Comparison of ENCODE assay signal across 21 mouse cellular contexts in genomic region chr2:110215685-110216058, GRCm38 (mm10).
DNase-seq lines count a peak whose midpoint lies in the region; ATAC-seq lines count a peak whose summit lies in the region.
"Had no signal": no experiment of that assay in that cellular context is flagged by ENCODE, and none has a peak within 500 bp of the region (broad histone marks: within the 10 kb centered on the region; RNA-seq: fewer than 3 reads in every experiment).

No protein-coding gene starts in this region.

- no peaks in the 10 kb centered on the region for H3K36me3 ChIP-seq in intestine, embryonic 16.5 days (ENCODE audit: control insufficient read depth, insufficient read depth, low read length)
- no peaks in the 10 kb centered on the region for H3K36me3 ChIP-seq in intestine, embryonic 15.5 days
- H3K36me3 ChIP-seq in kidney, embryonic 16.5 days (ENCODE audit: insufficient read depth, low read length) = no peaks in the 10 kb centered on the region
- H3K36me3 ChIP-seq in stomach, embryonic 16.5 days (ENCODE audit: control insufficient read depth, insufficient read depth, low read length) = no peaks in the 10 kb centered on the region
- no peaks in the 10 kb centered on the region for H3K36me3 ChIP-seq in hindbrain, embryonic 14.5 days (replicated peaks; ENCODE audit: control insufficient read depth, insufficient read depth)
- H3K36me3 ChIP-seq: embryonic facial prominence, embryonic 12.5 days; forebrain, embryonic 12.5 days; heart, embryonic 12.5 days; hindbrain, embryonic 10.5 days; hindbrain, embryonic 15.5 days had no signal

- 55% methylated on average over 3 of the region's 3 CpGs for WGBS in intestine, embryonic 16.5 days
- 45% methylated on average over 3 of the region's 3 CpGs for WGBS in intestine, embryonic 15.5 days
- WGBS in kidney, embryonic 16.5 days = 25% methylated on average over 3 of the region's 3 CpGs
- WGBS in stomach, embryonic 16.5 days = 31% methylated on average over 3 of the region's 3 CpGs
- WGBS in hindbrain, embryonic 14.5 days = 76% methylated on average over 3 of the region's 3 CpGs

- peak overlapping the region; percentile 6; the same call in 1 of the 2 replicates for H3K4me2 ChIP-seq in intestine, embryonic 16.5 days (ENCODE audit: low read depth, low read length)
- no peak overlapping the region for H3K4me2 ChIP-seq in intestine, embryonic 15.5 days (replicated peaks)
- 0 out of 2 replicates have a peak overlapping the region, but pooled peaks have one; percentile 21 for H3K4me2 ChIP-seq in kidney, embryonic 16.5 days (replicated peaks; ENCODE audit: low read depth, low read length)
- no peak overlapping the region for H3K4me2 ChIP-seq in stomach, embryonic 16.5 days (ENCODE audit: low read depth, low read length)
- H3K4me2 ChIP-seq in hindbrain, embryonic 14.5 days (replicated peaks) = no peak overlapping the region
- H3K4me2 ChIP-seq: embryonic facial prominence, embryonic 12.5 days; forebrain, embryonic 12.5 days; heart, embryonic 12.5 days; hindbrain, embryonic 15.5 days had no signal

- no peak overlapping the region for H3K27ac ChIP-seq in intestine, embryonic 16.5 days (ENCODE audit: low read length)
- no peak overlapping the region for H3K27ac ChIP-seq in intestine, embryonic 15.5 days
- peak overlapping the region; percentile 91 for H3K27ac ChIP-seq in kidney, embryonic 16.5 days (ENCODE audit: low read length)
- H3K27ac ChIP-seq in stomach, embryonic 16.5 days (ENCODE audit: low read length) = peak overlapping the region; percentile 9; the same call in 1 of the 2 replicates
- no peak overlapping the region for H3K27ac ChIP-seq in hindbrain, embryonic 14.5 days
- H3K27ac ChIP-seq: embryonic facial prominence, embryonic 12.5 days; forebrain, embryonic 12.5 days; gastrocnemius, adult 2 months; hindbrain, embryonic 10.5 days; hindbrain, embryonic 15.5 days had no signal

- no peak overlapping the region for H3K9ac ChIP-seq in intestine, embryonic 16.5 days (ENCODE audit: low read depth, low read length)
- no peak overlapping the region for H3K9ac ChIP-seq in intestine, embryonic 15.5 days
- 0 out of 2 replicates have a peak overlapping the region, but pooled peaks have one; percentile 35 for H3K9ac ChIP-seq in kidney, embryonic 16.5 days (replicated peaks; ENCODE audit: low read length)
- no peak overlapping the region for H3K9ac ChIP-seq in stomach, embryonic 16.5 days (ENCODE audit: low read length)
- no peak overlapping the region for H3K9ac ChIP-seq in hindbrain, embryonic 14.5 days
- H3K9ac ChIP-seq: embryonic facial prominence, embryonic 12.5 days; forebrain, embryonic 12.5 days; heart, embryonic 12.5 days; hindbrain, embryonic 15.5 days had no signal

- H3K4me1 ChIP-seq in intestine, embryonic 16.5 days (ENCODE audit: control insufficient read depth, insufficient read depth, low read length) = peaks cover 5% of the 10 kb centered on the region; the same call in 1 of the 2 replicates
- H3K4me1 ChIP-seq in intestine, embryonic 15.5 days (replicated peaks) = peaks cover 5% of the 10 kb centered on the region
- peaks cover 28% of the 10 kb centered on the region for H3K4me1 ChIP-seq in kidney, embryonic 16.5 days (ENCODE audit: insufficient read depth, low read length)
- H3K4me1 ChIP-seq in stomach, embryonic 16.5 days (ENCODE audit: control insufficient read depth, insufficient read depth, low read length) = peaks cover 16% of the 10 kb centered on the region
- no peaks in the 10 kb centered on the region for H3K4me1 ChIP-seq in hindbrain, embryonic 14.5 days (replicated peaks; ENCODE audit: control insufficient read depth, insufficient read depth, low read length)
- H3K4me1 ChIP-seq: embryonic facial prominence, embryonic 12.5 days; forebrain, embryonic 12.5 days; heart, embryonic 12.5 days; hindbrain, embryonic 15.5 days had no signal

- DNase-seq in kidney, adult 11 months = no peak
- DNase-seq in brain, adult 2 months (ENCODE audit: low read depth, low spot score) = peak; percentile 12
- DNase-seq in hindbrain, embryonic 14.5 days (ENCODE audit: low spot score) = no peak
- DNase-seq: adrenal gland, adult 2 months; adrenal gland, postnatal 25 days; cerebellum, adult 2 months; cerebellum, postnatal 10 days; embryo, embryonic 11 days; gastrocnemius, adult 2 months; gastrocnemius, postnatal 25 days had no signal

- H3K27me3 ChIP-seq in intestine, embryonic 16.5 days (replicated peaks; ENCODE audit: control insufficient read depth, insufficient read depth, low read length) = no peaks in the 10 kb centered on the region
- no peaks in the 10 kb centered on the region for H3K27me3 ChIP-seq in intestine, embryonic 15.5 days (replicated peaks)
- no peaks in the 10 kb centered on the region for H3K27me3 ChIP-seq in kidney, embryonic 16.5 days (ENCODE audit: insufficient read depth, low read length)
- H3K27me3 ChIP-seq in stomach, embryonic 16.5 days (ENCODE audit: control insufficient read depth, insufficient read depth, low read length) = no peaks in the 10 kb centered on the region
- no peaks in the 10 kb centered on the region for H3K27me3 ChIP-seq in hindbrain, embryonic 14.5 days (ENCODE audit: control insufficient read depth, insufficient read depth, low read length)
- H3K27me3 ChIP-seq: CH12.LX; embryonic facial prominence, embryonic 12.5 days; forebrain, embryonic 12.5 days; heart, embryonic 12.5 days; hindbrain, embryonic 15.5 days had no signal

- H3K4me3 ChIP-seq in intestine, embryonic 16.5 days (ENCODE audit: low read length) = no peak overlapping the region
- no peak overlapping the region for H3K4me3 ChIP-seq in intestine, embryonic 15.5 days (replicated peaks)
- no peak overlapping the region for H3K4me3 ChIP-seq in kidney, embryonic 16.5 days (ENCODE audit: low read length)
- H3K4me3 ChIP-seq in stomach, embryonic 16.5 days (replicated peaks; ENCODE audit: low read length) = no peak overlapping the region
- no peak overlapping the region for H3K4me3 ChIP-seq in hindbrain, embryonic 14.5 days (replicated peaks; ENCODE audit: low read length)
- H3K4me3 ChIP-seq: embryonic facial prominence, embryonic 12.5 days; forebrain, embryonic 12.5 days; gastrocnemius, adult 2 months; heart, embryonic 12.5 days; hindbrain, embryonic 10.5 days; hindbrain, embryonic 15.5 days had no signal

- no peaks in the 10 kb centered on the region for H3K9me3 ChIP-seq in intestine, embryonic 16.5 days (ENCODE audit: control insufficient read depth, low read length)
- H3K9me3 ChIP-seq in intestine, embryonic 15.5 days = no peaks in the 10 kb centered on the region
- H3K9me3 ChIP-seq in kidney, embryonic 16.5 days (ENCODE audit: low read length) = no peaks in the 10 kb centered on the region
- H3K9me3 ChIP-seq in stomach, embryonic 16.5 days (replicated peaks; ENCODE audit: control insufficient read depth, low read length) = no peaks in the 10 kb centered on the region
- H3K9me3 ChIP-seq in hindbrain, embryonic 14.5 days (ENCODE audit: control insufficient read depth, low read length) = no peaks in the 10 kb centered on the region
- H3K9me3 ChIP-seq: embryonic facial prominence, embryonic 12.5 days; forebrain, embryonic 12.5 days; heart, embryonic 12.5 days; hindbrain, embryonic 10.5 days; hindbrain, embryonic 15.5 days had no signal

- ATAC-seq in intestine, embryonic 16.5 days = no peak
- no peak for ATAC-seq in intestine, embryonic 15.5 days
- ATAC-seq in kidney, embryonic 16.5 days (ENCODE audit: low FRiP score, low TSS enrichment) = peak; percentile 41; the same call in 1 of the 2 replicates
- no peak for ATAC-seq in stomach, embryonic 16.5 days (ENCODE audit: insufficient read depth, low FRiP score)
- no peak for ATAC-seq in hindbrain, embryonic 14.5 days (ENCODE audit: low FRiP score)
- ATAC-seq: forebrain, embryonic 16.5 days had no signal

Comparison
In these comparisons a context has a peak if more than half of its experiments do, and no peak if none do; other contexts are left out.
1. H3K4me2 ChIP-seq: peak in intestine, embryonic 16.5 days (single experiment) and kidney, embryonic 16.5 days (single experiment); none in intestine, embryonic 15.5 days (single experiment), stomach, embryonic 16.5 days (single experiment) and hindbrain, embryonic 14.5 days (single experiment).
2. H3K27ac ChIP-seq: peak in kidney, embryonic 16.5 days (single experiment) and stomach, embryonic 16.5 days (single experiment); none in intestine, embryonic 16.5 days (single experiment), intestine, embryonic 15.5 days (single experiment) and hindbrain, embryonic 14.5 days (single experiment).